Mouse (Mus musculus) stomach, postnatal 0 days (tissue): ENCODE measurements around the gene Ccnl1. TPM values are rescaled to one million over a fixed set of nuclear protein-coding genes. Genes with fewer than 3 reads are reported as not detected.
A peak's percentile ranks its signal among the peaks of the same experiment; 100 is the strongest.

Experiments
- ATAC-seq: fragments of 200-750 bp; cut with Nextera tagmentation; 2 replicates; pipeline ENCODE4 v1.8.0; 2017; ENCODE audit not compliant: low FRiP score, low TSS enrichment
- DNase-seq: peaks from one replicate; pipeline ENCODE4 v3.0.0-alpha.2; 2016; ENCODE audit warnings: low spot score
- H3K27ac ChIP-seq: fragments of 300-500 bp; sonication (generic); replicated peaks from 2 replicates; pipeline ENCODE4 v1.5.1; 2014; ENCODE audit warnings: mild to moderate bottlenecking, control low read depth
- H3K27me3 ChIP-seq: fragments of 300-500 bp; sonication (generic); 2 replicates; pipeline ENCODE4 v1.6.1; 2014; ENCODE audit warnings: low read length; ENCODE audit not compliant: control insufficient read depth, insufficient read depth
- H3K36me3 ChIP-seq: fragments of 300-500 bp; sonication (generic); 2 replicates; pipeline ENCODE4 v1.6.1; 2014; ENCODE audit warnings: low read length, mixed read lengths; ENCODE audit not compliant: control insufficient read depth, insufficient read depth
- H3K4me1 ChIP-seq: fragments of 300-500 bp; sonication (generic); replicated peaks from 2 replicates; pipeline ENCODE4 v1.6.1; 2014; ENCODE audit warnings: antibody characterized with exemption; ENCODE audit not compliant: control insufficient read depth, insufficient read depth
- H3K4me2 ChIP-seq: fragments of 300-500 bp; sonication (generic); replicated peaks from 2 replicates; pipeline ENCODE4 v1.6.1; 2014; ENCODE audit warnings: low read depth, mild to moderate bottlenecking, control low read depth, moderate library complexity
- H3K4me3 ChIP-seq: fragments of 300-500 bp; sonication (generic); 2 replicates; pipeline ENCODE4 v1.5.1; 2014; ENCODE audit warnings: low read depth, low read length, control low read depth
- H3K9ac ChIP-seq: fragments of 300-500 bp; sonication (generic); 2 replicates; pipeline ENCODE4 v1.6.1; 2014; ENCODE audit warnings: mild to moderate bottlenecking, low read length, control low read depth, mixed read lengths
- H3K9me3 ChIP-seq: fragments of 300-500 bp; sonication (generic); 2 replicates; pipeline ENCODE4 v1.6.1; 2016; ENCODE audit warnings: low read length; ENCODE audit not compliant: control insufficient read depth
- CTCF ChIP-seq: IDR thresholded peaks from 2 replicates; pipeline ENCODE4 v1.5.1; 2016; ENCODE audit warnings: antibody characterized with exemption, low read depth, mild to moderate bottlenecking, moderate library complexity
- EP300 ChIP-seq: optimal IDR thresholded peaks from 2 replicates; pipeline ENCODE3; 2016; ENCODE audit warnings: antibody characterized with exemption
- WGBS: fragments of 180-500 bp; shearing (Covaris S2); extraction: QIAGEN DNeasy Blood & Tissue Kit; methylation state at CpG from one replicate; pipeline ENCODE4 v1.1.7; 2014; 5-methylcytosine and 5-hydroxymethylcytosine counted together
- polyA plus RNA-seq: library from polyadenylated mRNA; unstranded; fragments of >200 nt; fragmentation: Nextera tagmentation; extraction: Ambion mirVana; gene quantifications from 2 replicates; pipeline ENCODE4 v1.2.1, GENCODE M21; 2015

Ccnl1 gene
- polyA plus RNA-seq, 1 experiment from 2014 or later = 54.3 TPM

DNA sequence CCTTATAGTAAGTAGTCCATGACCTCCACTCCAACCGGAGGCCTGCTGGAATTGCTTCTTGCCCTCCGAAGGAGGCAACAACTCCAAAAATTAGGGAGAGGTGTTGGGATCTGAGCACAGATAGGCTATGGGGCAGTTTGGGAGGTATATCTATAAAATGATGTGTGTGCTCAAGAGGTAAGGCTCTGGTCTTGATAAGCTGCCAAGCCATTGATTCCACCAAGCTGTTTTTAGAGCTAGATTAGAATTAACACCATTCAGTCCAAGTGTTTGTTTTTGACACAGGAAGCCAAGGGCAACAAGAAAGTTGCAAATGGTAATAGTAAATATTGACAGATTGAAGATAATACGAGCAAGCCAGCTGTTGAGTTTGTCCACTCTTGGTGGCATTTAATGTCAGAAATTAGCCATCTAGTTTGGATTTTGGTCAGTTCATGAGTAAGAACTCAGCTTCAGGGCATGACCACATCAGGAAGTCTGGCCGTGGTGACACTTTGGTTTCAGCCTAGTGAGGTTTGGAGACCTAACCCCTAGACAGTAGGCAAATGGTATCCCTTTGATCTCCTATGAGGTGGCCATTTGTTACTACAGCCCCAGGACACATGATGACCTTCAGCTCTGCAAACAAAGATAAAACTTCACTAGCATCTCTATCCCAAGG lies 4.4 kb upstream of the Ccnl1 start:
- DNase-seq (no peak), ATAC-seq (no peak)
- Histone ChIP-seq H3K9ac (no peak overlapping the region), H3K9me3 (no peaks in the 10 kb centered on the region), H3K4me2 (no peak overlapping the region), H3K36me3 (no peaks in the 10 kb centered on the region), H3K27ac (no peak overlapping the region), H3K27me3 (no peaks in the 10 kb centered on the region), H3K4me3 (no peak overlapping the region), H3K4me1 (no peaks in the 10 kb centered on the region)
- TF ChIP-seq EP300 (no peak), CTCF (no peak)
- 58% methylated on average over 4 of the region's 4 CpGs for WGBS

DNA sequence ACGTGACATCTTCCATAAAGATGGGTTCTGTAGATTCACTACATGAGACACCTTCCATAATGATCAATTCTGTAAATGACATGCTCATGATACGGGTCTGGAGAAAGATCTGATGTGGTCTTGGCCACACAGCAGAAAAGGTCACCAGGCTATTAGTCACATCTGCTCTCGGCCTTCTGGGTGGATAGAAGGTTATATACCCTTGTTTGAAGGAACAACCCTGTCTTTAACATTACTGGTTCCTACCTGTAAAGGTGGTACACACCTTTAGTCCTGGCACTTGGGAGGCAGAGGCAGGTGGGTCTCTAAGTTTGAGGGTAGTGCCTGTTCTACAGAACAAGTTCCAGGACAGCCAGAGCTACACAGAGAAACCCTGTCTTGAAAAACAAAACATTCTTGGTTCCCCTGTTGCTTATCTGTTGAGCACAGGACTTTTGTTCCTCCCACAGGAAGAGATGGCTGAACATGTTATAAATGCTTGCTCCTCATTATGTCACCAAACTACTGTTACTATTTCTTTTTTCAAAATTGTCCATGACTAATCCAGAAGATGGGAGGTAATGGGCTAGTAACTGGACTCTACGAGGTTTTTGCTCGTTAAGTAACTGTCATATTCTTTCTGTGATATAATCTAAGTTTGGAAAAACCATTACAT lies 2.4 kb upstream of the Ccnl1 start:
- TF ChIP-seq CTCF (no peak), EP300 (no peak)
- no peak overlapping the region for H3K27ac ChIP-seq
- WGBS = 93% methylated on average over 5 of the region's 5 CpGs
- H3K36me3 ChIP-seq = no peaks in the 10 kb centered on the region
- H3K4me1 ChIP-seq = no peaks in the 10 kb centered on the region
- no peak overlapping the region for H3K4me2 ChIP-seq
- ATAC-seq = no peak
- no peak for DNase-seq
- H3K9me3 ChIP-seq = no peaks in the 10 kb centered on the region
- no peak overlapping the region for H3K4me3 ChIP-seq
- no peaks in the 10 kb centered on the region for H3K27me3 ChIP-seq
- no peak overlapping the region for H3K9ac ChIP-seq

DNA sequence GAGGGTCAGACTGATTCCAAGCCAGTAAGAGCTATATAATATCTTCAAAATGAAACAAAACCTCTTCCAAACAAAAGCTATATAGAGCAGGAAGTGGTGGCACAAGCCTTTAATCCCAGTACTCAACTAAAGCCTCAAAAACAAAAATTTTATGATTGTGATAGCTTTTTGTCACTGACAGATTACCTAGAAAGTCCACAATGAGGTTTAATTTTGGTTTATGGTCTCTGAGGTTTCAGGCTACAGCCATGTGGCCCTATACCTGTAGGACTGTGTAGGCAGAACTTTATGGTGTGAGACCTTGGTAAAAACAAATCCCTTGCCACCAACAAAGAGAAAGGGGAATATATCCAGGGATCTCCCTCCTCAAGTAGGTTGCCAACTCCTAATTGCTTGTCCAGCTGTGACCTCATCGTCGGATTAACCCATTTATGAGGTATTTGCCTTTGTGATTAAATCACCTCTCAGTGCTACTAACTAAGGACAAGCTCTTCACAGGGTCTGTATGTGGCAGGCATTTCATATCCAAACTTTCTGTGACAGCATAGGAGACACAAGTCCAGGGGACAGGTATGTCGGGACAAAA lies 1.5 kb upstream of the Ccnl1 start:
- 77% methylated on average over 3 of the region's 3 CpGs for WGBS
- Histone ChIP-seq H3K9me3 (no peaks in the 10 kb centered on the region), H3K36me3 (no peaks in the 10 kb centered on the region), H3K27ac (no peak overlapping the region), H3K4me1 (no peaks in the 10 kb centered on the region), H3K9ac (no peak overlapping the region), H3K4me3 (no peak overlapping the region), H3K4me2 (0 out of 2 replicates have a peak overlapping the region, but pooled peaks have one; percentile 64), H3K27me3 (no peaks in the 10 kb centered on the region)
- DNase-seq (no peak), ATAC-seq (no peak)
- TF ChIP-seq EP300 (no peak), CTCF (no peak)

DNA sequence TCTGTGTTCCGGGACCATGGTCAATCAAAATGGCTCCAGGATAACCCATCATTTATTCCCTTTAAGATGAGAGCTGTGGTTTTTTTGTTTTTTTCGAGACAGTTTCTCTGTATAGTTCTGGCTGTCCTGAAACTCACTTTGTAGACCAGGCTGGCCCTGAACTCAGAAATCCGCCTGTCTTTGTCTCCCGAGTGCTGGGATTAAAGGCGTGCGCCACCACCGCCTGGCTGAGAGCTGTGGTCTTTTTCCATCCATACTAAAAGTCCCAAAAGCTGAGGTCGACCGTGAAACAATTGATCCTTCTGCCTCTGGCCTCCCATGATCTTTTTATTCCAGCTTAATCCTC lies 764 bp upstream of the Ccnl1 start:
- Histone ChIP-seq H3K9me3 (no peaks in the 10 kb centered on the region), H3K4me1 (no peaks in the 10 kb centered on the region), H3K36me3 (0 out of 2 replicates have a peak, but pooled peaks cover 2% of the 10 kb centered on the region), H3K4me2 (peak overlapping the region; percentile 64), H3K27ac (peak overlapping the region; percentile 100), H3K27me3 (no peaks in the 10 kb centered on the region), H3K9ac (peak overlapping the region; percentile 99), H3K4me3 (peak overlapping the region; percentile 96)
- TF ChIP-seq CTCF (no peak), EP300 (no peak)
- 7% methylated on average over 9 of the region's 9 CpGs for WGBS
- DNase-seq (peak; percentile 28), ATAC-seq (no peak)

DNA sequence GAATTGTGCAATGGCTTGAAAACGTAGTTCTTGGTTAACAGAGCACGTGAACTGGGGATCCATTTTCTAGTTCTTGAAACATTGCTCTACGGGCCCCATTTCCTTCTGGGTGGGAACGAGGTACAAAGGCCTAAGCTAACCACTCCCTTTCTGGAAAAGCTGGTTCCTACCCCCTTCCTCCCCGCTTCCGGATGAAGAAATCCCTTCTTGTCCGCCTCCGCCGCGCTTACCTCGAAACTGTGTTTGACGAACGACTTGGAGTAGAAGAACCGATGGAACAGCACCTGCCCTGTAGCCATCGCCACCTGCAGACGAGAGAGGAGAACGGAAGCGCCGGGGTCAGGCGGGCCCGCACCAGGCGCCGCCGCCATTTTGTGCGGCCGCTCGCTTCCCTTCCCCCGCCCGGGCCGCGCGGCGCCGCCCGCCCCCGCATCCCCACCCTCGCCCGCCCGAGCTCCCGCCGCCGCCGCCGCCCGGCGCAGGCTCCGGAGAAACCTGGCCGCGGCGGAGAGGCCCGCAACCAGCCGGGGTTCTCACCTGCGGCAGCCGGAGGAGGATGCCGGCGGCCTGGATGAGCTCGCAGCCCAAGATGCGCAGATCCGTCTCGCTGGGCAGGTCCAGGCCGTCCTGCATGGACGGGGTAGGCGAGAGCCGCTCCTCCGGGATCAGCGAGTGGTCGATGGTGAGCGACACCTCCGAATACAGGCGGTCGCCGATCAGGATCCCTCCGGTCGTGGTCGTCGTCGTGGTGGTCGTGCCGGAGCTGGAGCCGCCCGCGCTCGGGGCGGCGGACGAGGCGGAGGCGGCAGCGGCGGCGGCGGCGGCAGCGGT lies 563 bp downstream of the Ccnl1 start:
- Histone ChIP-seq H3K4me1 (no peaks in the 10 kb centered on the region), H3K27me3 (no peaks in the 10 kb centered on the region), H3K4me3 (peak overlapping the region; percentile 96), H3K36me3 (0 out of 2 replicates have a peak, but pooled peaks cover 2% of the 10 kb centered on the region), H3K9ac (peak overlapping the region; percentile 99), H3K9me3 (no peaks in the 10 kb centered on the region), H3K27ac (peak overlapping the region; percentile 100), H3K4me2 (peak overlapping the region; percentile 64)
- peak; percentile 55 for TF ChIP-seq CTCF
- TF ChIP-seq EP300 = peak; percentile 78
- ATAC-seq = peak; percentile 82
- under 1% methylated on average over 56 of the region's 94 CpGs for WGBS
- DNase-seq = peak; percentile 82
